Comparison of ENCODE assay signal across 48 mouse cellular contexts in the genomic region with DNA sequence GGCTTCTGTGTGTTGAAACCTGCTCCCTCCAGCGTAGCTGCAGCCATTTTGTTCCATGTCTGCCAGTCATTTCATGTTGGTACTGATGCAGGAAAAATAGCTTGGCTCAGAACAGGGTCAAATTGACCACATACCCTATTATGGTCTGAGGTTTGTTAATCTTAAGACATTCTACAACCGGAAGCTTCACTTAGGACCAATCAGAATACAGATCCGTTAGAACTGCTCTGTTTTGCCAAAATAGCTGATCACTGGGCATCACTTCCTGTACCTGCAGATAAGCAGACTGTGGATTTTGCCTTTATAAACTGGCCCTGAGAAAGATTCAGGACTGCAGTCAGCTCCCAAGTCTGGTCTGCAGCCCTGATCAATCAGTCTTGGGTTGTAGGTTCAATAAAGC. TPM values are rescaled to one million over a fixed set of nuclear protein-coding genes. Genes with fewer than 3 reads are reported as not detected.
"Had no signal": no experiment of that assay in that cellular context is flagged by ENCODE, and none has a peak within 500 bp of the region (broad histone marks: within the 10 kb centered on the region; RNA-seq: fewer than 3 reads in every experiment).

No protein-coding gene starts in this region.

- H3K4me2 ChIP-seq: heart, embryonic 12.5 days; heart, embryonic 13.5 days; heart, embryonic 15.5 days; hindbrain, embryonic 13.5 days; hindbrain, embryonic 14.5 days; hindbrain, embryonic 15.5 days; intestine, embryonic 15.5 days; kidney, embryonic 15.5 days had no signal

- H3K4me1 ChIP-seq: heart, embryonic 12.5 days; heart, embryonic 13.5 days; heart, embryonic 15.5 days; hindbrain, embryonic 10.5 days; hindbrain, embryonic 13.5 days; hindbrain, embryonic 15.5 days; intestine, embryonic 15.5 days; kidney, embryonic 15.5 days had no signal

- H3K9me3 ChIP-seq: heart, embryonic 12.5 days; heart, embryonic 13.5 days; heart, embryonic 15.5 days; hindbrain, embryonic 10.5 days; hindbrain, embryonic 13.5 days; hindbrain, embryonic 15.5 days; intestine, embryonic 15.5 days; kidney, embryonic 15.5 days had no signal

- H3K9ac ChIP-seq: heart, embryonic 12.5 days; heart, embryonic 13.5 days; heart, embryonic 15.5 days; hindbrain, embryonic 13.5 days; hindbrain, embryonic 14.5 days; hindbrain, embryonic 15.5 days; intestine, embryonic 15.5 days; kidney, embryonic 15.5 days had no signal

- H3K27ac ChIP-seq: heart, embryonic 13.5 days; heart, embryonic 15.5 days; hindbrain, embryonic 10.5 days; hindbrain, embryonic 13.5 days; hindbrain, embryonic 14.5 days; hindbrain, embryonic 15.5 days; hindbrain, postnatal 0 days; intestine, embryonic 15.5 days; kidney, embryonic 15.5 days; kidney, postnatal 0 days; layer of hippocampus, adult 2 months; left cerebral cortex, adult 2 months had no signal

- DNase-seq: heart, postnatal 10 days; heart, postnatal 14 days; heart, postnatal 36 days; heart, postnatal 4 days; kidney, adult 11 months; kidney, adult 18-20 months; kidney, adult 2 months; kidney, adult 8-10 months; kidney, adult 9 months; kidney, postnatal 10 days; kidney, postnatal 14 days; kidney, postnatal 25 days; kidney, postnatal 36 days; kidney, postnatal 4 days; layer of hippocampus, adult 9-11 months; layer of hippocampus, postnatal 36 days had no signal

- H3K27me3 ChIP-seq: heart, embryonic 12.5 days; heart, embryonic 13.5 days; hindbrain, embryonic 15.5 days; intestine, embryonic 15.5 days had no signal

- H3K36me3 ChIP-seq: heart, embryonic 12.5 days; heart, embryonic 13.5 days; heart, embryonic 15.5 days; hindbrain, embryonic 10.5 days; hindbrain, embryonic 13.5 days; hindbrain, embryonic 15.5 days; intestine, embryonic 15.5 days; kidney, embryonic 15.5 days had no signal

- ATAC-seq: hindbrain, embryonic 16.5 days; hindbrain, postnatal 0 days; inflammation-experienced regulatory T-cells, adult 6 months; intestine, embryonic 15.5 days; intestine, embryonic 16.5 days; intestine, postnatal 0 days had no signal

- H3K4me3 ChIP-seq: heart, embryonic 12.5 days; heart, embryonic 13.5 days; heart, embryonic 15.5 days; hindbrain, embryonic 10.5 days; hindbrain, embryonic 13.5 days; hindbrain, embryonic 15.5 days; intestine, embryonic 15.5 days; kidney, embryonic 15.5 days; layer of hippocampus, adult 2 months; left cerebral cortex, adult 2 months had no signal

RNA-seq across cellular contexts. Expression of a gene that starts 33.3 kb away (rescaled TPM):
- total RNA-seq: hematopoietic stem cell, adult 5-6 weeks had no signal
- polyA plus RNA-seq: hindbrain, embryonic 10.5 days had no signal

RNA-seq across cellular contexts. Expression of a gene that starts 58.8 kb away (rescaled TPM):
- total RNA-seq: heart, postnatal 10 days; heart, postnatal 14 days; heart, postnatal 25 days; heart, postnatal 36 days; heart, postnatal 4 days; hematopoietic stem cell, adult 5-6 weeks; hindbrain, postnatal 0 days; layer of hippocampus, adult 18-20 months; layer of hippocampus, adult 2 months; layer of hippocampus, adult 8-10 months; layer of hippocampus, postnatal 10 days; layer of hippocampus, postnatal 14 days; layer of hippocampus, postnatal 25 days; layer of hippocampus, postnatal 36 days; left cerebral cortex, adult 18-20 months; left cerebral cortex, adult 2 months; left cerebral cortex, adult 8-10 months had no signal
- polyA plus RNA-seq: heart, embryonic 12.5 days; heart, embryonic 13.5 days; heart, embryonic 14.5 days; heart, postnatal 0 days; hindbrain, embryonic 10.5 days; hindbrain, embryonic 11.5 days; hindbrain, embryonic 13.5 days; hindbrain, embryonic 14.5 days; hindbrain, embryonic 15.5 days; hindbrain, embryonic 16.5 days; hindbrain, postnatal 0 days; intestine, embryonic 14.5 days; intestine, embryonic 15.5 days; intestine, embryonic 16.5 days; intestine, postnatal 0 days; kidney, adult 2 months; kidney, embryonic 14.5 days; kidney, embryonic 15.5 days; kidney, postnatal 0 days; large intestine, adult 2 months had no signal
